Mouse (Mus musculus) liver, embryonic 13.5 days (tissue): ENCODE data around the gene Arsg. TPM values are rescaled to one million over a fixed set of nuclear protein-coding genes. Genes with fewer than 3 reads are reported as not detected.

Experiments used
- ATAC-seq: fragments of 200-750 bp; cut with Nextera tagmentation; 2 replicates; pipeline ENCODE4 v1.8.0; 2017; ENCODE audit warnings: low read depth, mild to moderate bottlenecking, moderate number of reproducible peaks, moderate library complexity
- DNase-seq: peaks from one replicate; pipeline ENCODE4 v3.0.0; 2022
- H3K27ac ChIP-seq: fragments of 300-500 bp; sonication (generic); 2 replicates; pipeline ENCODE4 v1.5.1; 2015; ENCODE audit warnings: moderate library complexity, mild to moderate bottlenecking, inconsistent platforms
- H3K27me3 ChIP-seq: fragments of 300-500 bp; sonication (generic); 2 replicates; pipeline ENCODE4 v1.6.1; 2015; ENCODE audit warnings: mild to moderate bottlenecking, inconsistent platforms
- H3K36me3 ChIP-seq: fragments of 300-500 bp; sonication (generic); 2 replicates; pipeline ENCODE4 v1.6.1; 2015; ENCODE audit warnings: mild to moderate bottlenecking, inconsistent platforms
- H3K4me1 ChIP-seq: fragments of 300-500 bp; sonication (generic); replicated peaks from 2 replicates; pipeline ENCODE4 v1.6.1; 2015; ENCODE audit warnings: inconsistent platforms
- H3K4me2 ChIP-seq: fragments of 300-500 bp; sonication (generic); 2 replicates; pipeline ENCODE4 v1.6.1; 2015; ENCODE audit warnings: inconsistent platforms, mild to moderate bottlenecking, moderate library complexity
- H3K4me3 ChIP-seq: fragments of 300-500 bp; sonication (generic); replicated peaks from 2 replicates; pipeline ENCODE4 v1.5.1; 2015; ENCODE audit warnings: mild to moderate bottlenecking, inconsistent platforms
- H3K9ac ChIP-seq: fragments of 300-500 bp; sonication (generic); 2 replicates; pipeline ENCODE4 v1.6.1; 2015; ENCODE audit warnings: mild to moderate bottlenecking, inconsistent platforms
- H3K9me3 ChIP-seq: fragments of 300-500 bp; sonication (generic); replicated peaks from 2 replicates; pipeline ENCODE4 v1.6.1; 2016; ENCODE audit warnings: inconsistent platforms
- WGBS: fragments of 180-500 bp; shearing (Covaris S2); methylation state at CpG from one replicate; pipeline ENCODE4 v1.1.7; 2015; ENCODE audit not compliant: insufficient replicate concordance; 5-methylcytosine and 5-hydroxymethylcytosine counted together
- polyA plus RNA-seq: library from polyadenylated mRNA; unstranded; fragments of >200 nt; fragmentation: Nextera tagmentation; extraction: Ambion mirVana; gene quantifications from 2 replicates; pipeline ENCODE4 v1.2.1, GENCODE M21; 2015

Arsg gene
- polyA plus RNA-seq, 1 experiment from 2014 or later: 2.8 TPM

DNA sequence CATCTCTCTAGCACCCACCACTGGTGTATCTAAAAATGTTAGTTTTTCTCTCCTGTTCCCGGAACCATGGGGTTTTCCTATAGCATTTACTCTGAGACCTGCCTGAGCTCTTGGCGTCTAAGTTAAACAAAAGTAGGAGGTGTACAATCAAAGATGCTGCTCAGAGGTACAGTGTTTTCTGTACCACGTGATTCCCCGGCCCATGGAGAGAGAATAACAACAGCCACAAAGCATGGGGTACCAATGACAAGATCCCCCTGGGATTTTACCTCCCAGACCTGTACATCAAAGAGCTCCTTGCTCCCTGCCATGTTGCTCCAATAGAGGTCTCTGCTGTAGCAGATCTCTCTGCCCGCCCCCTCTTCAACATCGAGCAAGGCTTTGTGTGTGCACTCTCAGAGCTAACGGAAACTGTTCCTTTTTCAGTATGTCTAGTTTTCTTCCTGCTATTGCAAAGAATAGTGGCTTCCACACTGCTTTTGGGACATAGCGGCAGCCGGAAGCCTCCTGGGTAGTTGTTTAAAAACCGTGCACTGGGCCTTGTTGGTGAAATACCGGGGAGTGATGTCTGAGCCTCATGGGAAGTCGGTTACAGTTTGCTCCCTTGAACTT, 95.9 kb downstream of the Arsg start:
- peaks cover 16% of the 10 kb centered on the region for H3K36me3 ChIP-seq
- DNase-seq: no peak
- H3K9ac ChIP-seq: no peak overlapping the region
- WGBS: 75% methylated on average over 12 of the region's 12 CpGs
- peaks cover 8% of the 10 kb centered on the region; the same call in 1 of the 2 replicates for H3K4me1 ChIP-seq
- H3K4me3 ChIP-seq: no peak overlapping the region
- no peak overlapping the region for H3K27ac ChIP-seq
- no peaks in the 10 kb centered on the region for H3K27me3 ChIP-seq
- ATAC-seq: no peak
- no peaks in the 10 kb centered on the region for H3K9me3 ChIP-seq
- H3K4me2 ChIP-seq: no peak overlapping the region

DNA sequence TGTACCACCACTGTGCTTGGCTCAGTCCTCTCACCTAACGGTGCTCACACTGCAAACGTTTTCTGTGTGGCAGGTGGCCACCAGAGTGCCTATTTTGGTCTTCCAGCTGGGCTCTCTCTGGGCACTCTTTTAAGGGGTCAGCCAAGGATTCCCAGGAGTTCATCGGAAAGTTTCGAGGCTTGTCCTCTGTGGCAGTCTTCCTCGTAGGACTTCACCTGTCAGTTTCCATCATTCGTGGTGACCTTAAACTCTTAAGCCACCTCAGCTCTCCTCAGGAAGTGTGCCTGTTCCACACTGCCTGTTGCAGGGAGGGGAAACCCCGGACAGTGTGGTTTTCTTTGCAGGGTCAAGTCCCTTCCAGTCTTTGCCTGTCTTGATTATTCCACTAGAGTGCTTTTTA, 96.6 kb downstream of the Arsg start:
- DNase-seq (no peak), ATAC-seq (no peak)
- no peaks in the 10 kb centered on the region for H3K27me3 ChIP-seq
- peak overlapping the region; percentile 4; the same call in 1 of the 2 replicates for H3K27ac ChIP-seq
- H3K4me1 ChIP-seq: peaks cover 3% of the 10 kb centered on the region; the same call in 1 of the 2 replicates
- peaks cover 23% of the 10 kb centered on the region for H3K36me3 ChIP-seq
- H3K4me2 ChIP-seq: no peak overlapping the region
- WGBS: 54% methylated on average over 7 of the region's 7 CpGs
- H3K4me3 ChIP-seq: no peak overlapping the region
- no peaks in the 10 kb centered on the region for H3K9me3 ChIP-seq
- no peak overlapping the region for H3K9ac ChIP-seq

- WGBS: 76% methylated on average over 11 of the region's 11 CpGs
- Histone ChIP-seq H3K4me1 (peaks cover 8% of the 10 kb centered on the region), H3K9ac (no peak overlapping the region), H3K9me3 (no peaks in the 10 kb centered on the region), H3K4me3 (no peak overlapping the region), H3K27me3 (no peaks in the 10 kb centered on the region), H3K4me2 (no peak overlapping the region), H3K27ac (no peak overlapping the region), H3K36me3 (peaks cover 43% of the 10 kb centered on the region)
- DNase-seq (no peak), ATAC-seq (no peak)
These were observed 98.9 kb downstream of the Arsg start for GRCm38 (mm10) chr11:109572051-109572450.

GRCm38 (mm10) chr11:109574604-109575003, 101.4 kb downstream of the Arsg start:
- Histone ChIP-seq H3K9ac (no peak overlapping the region), H3K9me3 (no peaks in the 10 kb centered on the region), H3K27me3 (no peaks in the 10 kb centered on the region), H3K4me1 (peaks cover 11% of the 10 kb centered on the region), H3K4me2 (no peak overlapping the region), H3K27ac (no peak overlapping the region), H3K4me3 (no peak overlapping the region), H3K36me3 (peaks cover 69% of the 10 kb centered on the region)
- DNase-seq (no peak), ATAC-seq (no peak)
- WGBS: 85% methylated on average over 2 of the region's 2 CpGs

DNA sequence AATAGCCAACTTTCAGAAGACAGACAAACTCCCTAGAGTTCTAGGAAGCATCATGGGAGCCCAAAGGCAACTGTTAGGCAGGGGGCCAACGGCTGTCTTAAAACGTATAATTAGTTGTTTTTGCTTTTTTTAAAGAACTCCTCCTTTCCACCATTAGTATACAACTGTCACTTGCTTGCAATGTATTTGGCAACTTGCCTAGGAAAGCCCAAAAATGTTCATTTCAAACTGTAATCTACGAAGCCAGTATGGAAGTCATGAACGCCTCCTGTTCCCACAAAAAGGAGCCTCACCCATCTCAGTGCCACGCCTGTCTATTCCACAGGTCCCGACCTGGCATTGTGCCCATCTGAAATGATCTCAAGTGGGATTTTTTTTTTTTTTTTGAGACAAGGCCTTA, 102.7 kb downstream of the Arsg start:
- ATAC-seq (no peak), DNase-seq (no peak)
- Histone ChIP-seq H3K27ac (no peak overlapping the region), H3K27me3 (no peaks in the 10 kb centered on the region), H3K36me3 (peaks cover 79% of the 10 kb centered on the region), H3K9me3 (no peaks in the 10 kb centered on the region), H3K4me3 (no peak overlapping the region), H3K9ac (no peak overlapping the region), H3K4me1 (peaks cover 11% of the 10 kb centered on the region), H3K4me2 (no peak overlapping the region)
- WGBS: 74% methylated on average over 6 of the region's 6 CpGs

GRCm38 (mm10) chr11:109578536-109578935, 105.4 kb downstream of the Arsg start:
- no peak overlapping the region for H3K4me2 ChIP-seq
- DNase-seq: no peak
- H3K27me3 ChIP-seq: no peaks in the 10 kb centered on the region
- no peak overlapping the region for H3K9ac ChIP-seq
- WGBS: 77% methylated on average over 3 of the region's 3 CpGs
- H3K9me3 ChIP-seq: no peaks in the 10 kb centered on the region
- ATAC-seq: no peak
- no peak overlapping the region for H3K4me3 ChIP-seq
- H3K27ac ChIP-seq: no peak overlapping the region
- H3K36me3 ChIP-seq: peaks cover 96% of the 10 kb centered on the region
- peaks cover 21% of the 10 kb centered on the region for H3K4me1 ChIP-seq

GRCm38 (mm10) chr11:109579999-109580398, 106.8 kb downstream of the Arsg start:
- Histone ChIP-seq H3K27ac (no peak overlapping the region), H3K4me2 (no peak overlapping the region), H3K4me3 (no peak overlapping the region), H3K4me1 (peaks cover 36% of the 10 kb centered on the region), H3K9ac (no peak overlapping the region), H3K36me3 (peaks cover 94% of the 10 kb centered on the region), H3K9me3 (no peaks in the 10 kb centered on the region), H3K27me3 (no peaks in the 10 kb centered on the region)
- WGBS: 89% methylated on average over 9 of the region's 9 CpGs
- ATAC-seq (no peak), DNase-seq (no peak)

- Histone ChIP-seq H3K27ac (peak overlapping the region; percentile 80), H3K4me2 (no peak overlapping the region), H3K27me3 (no peaks in the 10 kb centered on the region), H3K36me3 (peaks cover 54% of the 10 kb centered on the region), H3K4me3 (no peak overlapping the region), H3K9ac (peak overlapping the region; percentile 55), H3K9me3 (no peaks in the 10 kb centered on the region), H3K4me1 (peaks cover 63% of the 10 kb centered on the region)
- DNase-seq (peak; percentile 20), ATAC-seq (no peak)
- WGBS: 23% methylated on average over 14 of the region's 14 CpGs
These were observed 110.8 kb downstream of the Arsg start for GRCm38 (mm10) chr11:109583986-109584385.

DNA sequence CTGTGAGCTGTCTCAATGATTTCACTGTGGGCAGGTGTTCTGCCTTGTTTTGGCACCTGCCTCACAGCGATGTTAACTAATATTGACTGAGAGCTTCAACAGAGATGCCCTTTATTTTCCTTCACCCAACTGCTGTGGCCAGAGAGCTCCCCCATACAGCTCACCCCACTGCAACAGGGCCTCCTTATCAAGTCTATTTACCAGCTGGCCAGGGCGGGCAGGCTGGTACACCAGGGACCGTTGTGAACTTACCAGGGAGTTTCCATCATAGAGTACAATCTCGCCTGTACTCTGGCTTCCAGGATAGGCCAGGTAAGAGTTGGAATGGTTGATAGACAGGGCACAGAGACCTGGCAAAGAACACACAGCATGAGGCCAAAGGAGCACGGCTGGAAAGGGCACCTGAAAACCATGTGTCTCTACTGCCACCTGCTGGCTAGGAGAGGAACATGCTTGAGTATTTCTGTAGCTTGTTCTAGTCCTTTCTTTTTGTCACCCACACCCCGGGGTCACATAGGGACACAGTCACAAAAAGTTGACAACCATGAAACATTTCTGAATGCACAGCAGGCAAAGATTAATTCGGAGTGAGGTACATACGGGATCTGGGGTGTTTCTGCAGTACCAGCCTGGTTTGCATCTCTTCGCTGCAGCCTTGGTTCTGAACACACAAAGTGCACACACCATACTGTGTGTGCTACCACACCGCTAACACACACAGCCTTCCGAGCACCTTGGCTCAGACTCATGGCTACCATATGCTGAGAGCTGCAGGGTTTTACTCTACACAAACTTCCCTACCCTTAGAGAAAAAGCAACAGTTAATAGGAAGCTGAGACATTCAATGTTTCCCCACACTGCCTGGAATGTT, 111.9 kb downstream of the Arsg start:
- ATAC-seq (peak; percentile 56), DNase-seq (peak; percentile 67)
- 0 out of 2 replicates have a peak overlapping the region, but pooled peaks have one; percentile 5 for H3K4me3 ChIP-seq
- peak overlapping the region; percentile 80 for H3K27ac ChIP-seq
- peak overlapping the region; percentile 55 for H3K9ac ChIP-seq
- peaks cover 63% of the 10 kb centered on the region for H3K4me1 ChIP-seq
- peak overlapping the region; percentile 37 for H3K4me2 ChIP-seq
- WGBS: 33% methylated on average over 11 of the region's 11 CpGs
- no peaks in the 10 kb centered on the region for H3K27me3 ChIP-seq
- no peaks in the 10 kb centered on the region for H3K9me3 ChIP-seq
- H3K36me3 ChIP-seq: peaks cover 43% of the 10 kb centered on the region

DNA sequence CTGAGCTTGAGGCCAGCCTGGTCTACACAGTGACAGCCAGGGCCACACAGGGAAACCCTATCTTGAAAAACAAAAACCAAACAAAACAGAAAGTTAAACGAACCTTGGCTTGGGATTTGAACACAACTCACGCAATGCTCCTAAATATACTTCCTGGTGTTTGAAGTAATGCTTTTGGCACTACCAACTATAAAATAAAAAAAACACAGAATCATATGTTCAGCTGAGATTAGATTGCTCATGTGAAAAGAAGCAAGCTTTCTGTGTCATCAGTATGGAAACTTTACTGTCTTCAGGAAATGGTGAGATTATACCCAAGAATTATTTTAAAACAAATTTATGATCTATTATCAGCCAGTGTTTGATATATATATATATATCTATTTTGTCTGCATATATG, 113.2 kb downstream of the Arsg start:
- Histone ChIP-seq H3K27me3 (no peaks in the 10 kb centered on the region), H3K4me1 (peaks cover 63% of the 10 kb centered on the region), H3K36me3 (peaks cover 32% of the 10 kb centered on the region), H3K4me3 (no peak overlapping the region), H3K4me2 (no peak overlapping the region; the same call in 1 of the 2 replicates), H3K9me3 (no peaks in the 10 kb centered on the region), H3K27ac (peak overlapping the region; percentile 89), H3K9ac (no peak overlapping the region)
- ATAC-seq (no peak), DNase-seq (no peak)
- WGBS: 43% methylated on average over 2 of the region's 2 CpGs

DNA sequence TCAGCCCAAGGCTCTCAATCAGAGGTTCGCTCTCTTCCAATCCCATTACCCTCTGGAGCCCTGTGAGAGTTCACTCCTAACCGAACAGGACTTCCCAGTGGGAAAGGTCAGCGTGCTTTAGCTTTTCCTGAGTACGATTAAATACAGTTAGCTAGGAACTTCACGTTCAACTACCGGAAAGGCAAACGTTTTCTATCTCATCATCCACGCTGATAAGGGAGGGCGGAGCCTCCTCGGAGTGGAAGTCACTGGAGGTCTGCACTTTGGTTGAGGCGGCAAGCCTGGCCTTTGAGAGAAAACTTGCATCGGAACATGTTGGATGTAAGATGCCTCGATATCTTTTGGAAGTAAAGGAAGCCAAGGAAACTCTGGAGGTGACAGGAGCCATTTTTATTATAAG, 113.8 kb downstream of the Arsg start:
- H3K4me2 ChIP-seq: peak overlapping the region; percentile 73

More for the DNA sequence above, 113.8 kb downstream of the Arsg start:
- Histone ChIP-seq H3K27ac (peak overlapping the region; percentile 89), H3K36me3 (peaks cover 26% of the 10 kb centered on the region), H3K27me3 (no peaks in the 10 kb centered on the region), H3K4me1 (peaks cover 63% of the 10 kb centered on the region), H3K9me3 (no peaks in the 10 kb centered on the region), H3K9ac (peak overlapping the region; percentile 67), H3K4me3 (peak overlapping the region; percentile 43)
- DNase-seq: peak; percentile 61
- 11% methylated on average over 13 of the region's 13 CpGs for WGBS
- ATAC-seq: peak; percentile 29; the same call in 1 of the 2 replicates
